Mouse (Mus musculus) adrenal gland, postnatal 36 days (tissue): ENCODE results near the gene Nradd. TPM values are rescaled to one million over a fixed set of nuclear protein-coding genes. Genes with fewer than 3 reads are reported as not detected.
A peak's percentile ranks its signal among the peaks of the same experiment; 100 is the strongest.

Source experiments
- DNase-seq, 2 experiments: peaks; one replicate each; pipeline ENCODE4 v3.0.0; 2021; ENCODE audit warnings: mixed read lengths in 1 of 2
- long read RNA-seq, 2 experiments: library from polyadenylated mRNA; stranded (forward); transcript quantifications; one replicate each; pipeline ENCODE4 v2.0.0; 2021; ENCODE audit warnings: borderline sequencing depth in 2 of 2
- total RNA-seq, 2 experiments: library from RNA; stranded (reverse); gene quantifications; 2 replicates each; pipeline ENCODE4 v1.2.3; 2021

The Nradd gene
- 10 to 100 TPM in 1 of 2 experiments, 1 to 10 TPM in 1; 9.0 to 15.4 TPM for total RNA-seq
- long read RNA-seq, experiment 1, transcript Nradd-201 (5 exons, 1,223 nt): major isoform, 17 of 36 reads
- long read RNA-seq, experiment 1, partial matches to known transcripts: 0 of 36 reads
- long read RNA-seq, experiment 1, other reads (novel, unspliced or antisense): 19 of 36 reads
- long read RNA-seq, experiment 2, partial matches to known transcripts: 0 of 10 reads
- long read RNA-seq, experiment 2, other reads (novel, unspliced or antisense): 6 of 10 reads

DNA sequence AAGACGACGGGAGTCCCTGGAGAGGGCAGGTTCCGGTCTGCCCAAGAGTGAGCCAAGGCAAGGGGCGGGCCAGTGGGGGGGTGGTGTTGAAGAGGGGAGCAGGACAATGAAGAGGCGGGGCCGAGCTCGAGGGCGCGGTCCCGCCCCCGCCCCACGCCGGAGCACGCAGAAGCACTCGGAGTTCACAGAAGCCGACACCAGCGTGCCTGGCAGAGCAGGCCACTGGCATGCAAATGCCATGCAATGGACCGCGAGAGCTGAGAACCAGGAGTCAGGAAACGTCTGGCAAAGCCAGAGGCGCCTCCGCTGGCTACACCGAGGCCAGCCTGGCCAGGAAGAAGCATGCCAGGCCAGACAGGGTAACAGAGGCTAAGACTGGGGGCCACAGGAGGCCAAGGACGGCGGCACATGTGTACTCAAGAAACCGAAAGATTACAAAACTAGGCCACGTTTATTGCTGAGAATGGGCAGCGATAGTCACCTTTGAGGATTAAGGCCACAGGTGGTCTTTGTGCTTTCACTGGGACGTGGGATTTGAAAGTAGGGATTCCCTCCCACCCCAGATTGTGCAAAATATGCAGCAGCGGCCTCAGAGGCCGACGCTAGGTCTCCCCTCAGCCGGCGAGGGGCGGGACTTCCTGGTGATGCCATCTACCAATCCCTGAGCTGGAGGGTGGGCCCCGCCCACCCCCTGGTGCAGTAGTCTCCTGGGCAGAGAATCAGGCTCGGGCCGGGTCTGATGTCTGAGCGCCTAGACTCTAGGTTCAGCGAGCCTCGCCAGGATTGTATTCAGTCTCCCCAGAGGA, at the start of gene Nradd:
Gene Nradd (minus strand): TSS at position 92 of the 806 bp plus-strand sequence.
- DNase-seq: peak; percentile 94 to 96

DNA sequence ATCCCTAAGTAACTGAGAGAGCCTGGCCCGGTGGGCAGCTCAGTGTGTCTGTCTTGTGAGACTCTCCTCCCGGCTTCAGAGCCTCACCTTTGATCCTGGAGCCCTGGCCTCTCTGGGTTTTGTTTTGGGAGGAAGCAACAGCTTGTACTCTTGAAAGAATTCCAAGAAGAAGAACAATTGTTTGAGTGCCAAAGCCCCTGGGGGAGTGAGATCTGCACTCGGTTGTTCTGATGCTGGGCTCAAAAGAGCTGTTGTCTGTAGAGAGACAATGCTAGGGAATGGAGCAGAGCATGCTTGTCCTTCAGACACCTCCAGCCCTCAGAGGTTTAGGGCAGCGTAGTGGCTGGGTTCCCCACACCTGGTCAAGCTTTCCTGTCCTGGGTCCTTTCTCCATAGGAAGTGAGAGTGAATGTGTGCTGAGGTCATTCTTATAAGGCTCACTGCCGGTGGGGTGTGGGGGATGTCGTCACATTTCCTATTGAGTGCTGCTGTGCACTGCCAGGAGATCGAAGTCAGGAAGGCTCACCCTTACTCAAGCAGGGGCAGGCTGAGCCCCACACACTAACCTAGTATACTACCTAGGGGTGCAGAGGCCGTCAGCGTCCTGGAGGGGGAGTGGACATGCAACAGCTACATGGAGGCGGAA, 49.0 kb upstream of the Nradd start:
- DNase-seq: no peak

DNA sequence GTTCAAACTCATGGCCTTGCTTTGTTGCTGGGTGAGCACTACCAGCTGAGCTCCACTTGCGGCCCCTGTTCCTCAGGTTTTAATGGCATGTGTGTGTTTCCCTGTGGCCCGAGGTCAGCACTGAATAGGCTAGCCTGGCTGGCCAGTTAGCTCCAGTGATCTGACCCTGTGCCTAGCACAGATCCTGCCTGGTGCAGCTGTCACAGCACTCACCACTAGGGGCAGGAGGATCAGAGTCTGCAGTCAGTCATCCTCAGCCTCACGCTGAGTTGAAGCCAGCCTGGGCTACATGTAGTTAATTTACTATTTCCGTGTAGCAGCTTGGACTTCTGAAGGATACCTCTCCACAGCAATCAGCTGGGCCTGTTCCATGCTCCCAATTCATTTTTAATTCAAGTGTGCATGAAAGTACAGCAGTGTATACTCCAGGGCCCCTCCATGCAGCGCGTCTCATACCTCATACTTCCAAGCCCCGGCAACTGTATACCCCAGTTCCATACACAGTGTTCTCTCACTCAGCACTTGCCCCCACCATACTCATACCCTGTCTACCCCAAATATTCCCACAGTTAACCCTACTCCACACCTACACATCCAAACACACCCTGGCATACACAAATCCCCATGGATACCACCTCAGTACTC, 48.3 kb upstream of the Nradd start:
- peak; percentile 61 to 65 for DNase-seq

DNA sequence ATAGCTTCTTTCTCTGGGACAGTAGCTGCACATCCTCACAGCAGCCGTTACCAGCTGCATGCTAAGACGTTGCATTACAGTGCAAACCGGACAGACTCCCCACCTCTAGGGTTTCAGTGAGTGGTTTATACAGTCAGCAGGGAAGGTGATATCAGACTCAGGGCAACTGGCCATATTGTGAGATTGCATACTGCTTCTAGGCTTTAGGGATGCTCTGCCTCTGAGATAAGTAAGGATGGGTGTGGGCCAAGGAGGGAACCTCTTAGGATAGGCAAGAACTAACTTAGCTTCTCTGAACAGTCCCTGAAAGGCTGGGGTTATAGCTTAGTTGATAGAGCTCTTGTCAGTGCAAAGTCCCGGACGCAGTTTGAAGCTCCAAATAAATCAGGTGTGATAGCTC, 45.5 kb upstream of the Nradd start:
- DNase-seq: no peak

DNA sequence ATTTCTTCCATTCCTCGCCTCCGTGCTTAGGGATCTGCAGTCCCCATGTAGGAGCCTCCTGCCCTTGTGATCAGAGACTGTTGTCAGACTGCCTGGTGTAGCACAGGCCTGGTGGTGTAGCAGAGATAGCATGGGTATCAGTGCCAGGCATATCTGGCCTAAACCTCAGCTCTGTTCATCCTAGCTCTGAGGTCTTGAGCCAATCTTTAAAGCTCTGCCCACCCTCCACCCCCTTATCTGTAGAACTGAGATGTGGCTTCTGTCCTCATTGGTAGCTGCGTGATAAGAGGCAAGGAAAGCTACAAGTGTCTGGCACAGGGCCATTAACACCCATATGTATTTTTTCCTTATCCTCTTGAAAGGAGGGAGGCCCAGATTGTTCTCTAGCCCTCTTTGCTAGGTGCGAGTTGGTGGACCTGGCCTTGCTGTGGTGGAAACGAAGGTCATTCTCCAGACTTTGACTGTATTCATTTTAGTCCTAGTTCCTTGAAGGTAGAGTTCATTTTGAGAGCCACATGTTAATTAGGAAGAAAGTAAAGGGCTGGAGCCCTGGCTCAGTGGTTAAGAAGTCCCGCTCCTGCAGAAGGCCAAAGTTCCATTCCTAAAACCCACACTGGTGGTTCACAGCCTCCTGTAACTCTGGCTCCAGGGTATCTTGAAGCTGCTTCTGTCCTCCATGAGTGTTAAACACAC, 44.5 kb upstream of the Nradd start:
- DNase-seq: no peak

DNA sequence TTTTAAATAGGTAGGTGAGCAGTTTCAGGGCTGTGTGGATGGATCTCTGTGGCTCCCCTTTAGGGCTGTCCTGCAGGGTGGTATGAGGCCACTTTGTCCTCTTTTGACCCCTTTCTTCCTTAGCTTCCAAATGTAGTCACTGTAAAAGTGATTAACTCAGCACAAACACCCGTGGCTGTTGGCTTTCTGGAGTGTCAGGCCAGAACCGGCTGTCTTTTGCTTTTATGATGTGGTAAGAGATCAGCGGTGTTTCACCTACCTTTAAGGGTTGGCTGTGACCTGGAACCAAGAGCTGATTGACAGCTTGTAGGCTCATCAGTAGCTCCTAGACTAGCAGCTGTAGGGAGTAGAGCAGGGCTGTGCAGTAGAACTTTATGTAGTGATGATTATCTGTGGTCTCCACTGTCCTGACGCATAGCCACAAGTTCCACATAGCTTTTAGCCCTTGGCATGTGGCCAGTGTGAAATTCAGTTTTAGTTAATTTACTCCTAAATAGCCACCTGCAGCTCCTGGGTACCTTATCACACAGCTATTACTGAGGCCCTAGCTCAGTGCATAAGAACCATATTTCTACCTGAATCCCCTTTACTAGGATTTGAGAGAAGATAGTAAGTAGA, 43.1 kb upstream of the Nradd start:
- DNase-seq: no peak

DNA sequence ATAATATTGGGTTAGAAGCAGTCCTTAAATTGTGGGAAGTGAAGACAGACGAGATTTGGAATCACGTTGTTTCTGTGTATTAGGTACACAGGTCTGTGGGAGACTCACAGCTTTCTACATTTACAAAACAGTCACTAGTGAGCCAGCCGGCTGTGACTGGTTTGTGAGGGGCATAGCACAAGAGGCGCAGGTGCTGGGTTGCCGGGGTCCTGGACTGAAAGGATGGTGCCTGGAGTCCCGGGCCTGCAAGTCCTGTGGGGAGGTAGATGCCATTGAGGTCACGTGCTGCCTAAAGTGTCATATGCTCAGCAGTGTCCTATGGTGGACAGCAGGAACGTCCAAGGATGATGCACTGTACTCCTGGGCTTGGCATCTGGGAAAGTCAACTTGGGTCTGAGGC, 42.1 kb upstream of the Nradd start:
- DNase-seq: no peak

DNA sequence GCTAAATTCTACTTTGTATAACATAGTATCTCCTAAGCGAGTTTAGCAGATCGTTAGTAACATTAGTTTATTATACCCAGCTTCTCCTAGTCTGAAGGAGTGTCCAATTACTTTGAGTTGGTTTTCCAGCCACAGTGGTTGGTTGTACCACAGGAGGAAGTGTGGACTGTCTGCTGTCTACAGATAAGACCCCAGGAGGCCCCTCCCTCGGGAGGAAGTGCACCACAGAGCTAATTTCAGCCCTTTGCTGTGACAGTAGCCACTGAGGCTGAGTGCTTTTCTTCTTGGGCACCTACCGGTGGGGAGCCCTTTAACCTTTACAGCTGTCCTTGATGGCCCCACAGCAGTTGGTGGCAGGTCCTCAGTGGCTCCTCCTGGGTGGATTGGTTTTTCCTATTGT, 41.7 kb upstream of the Nradd start:
- DNase-seq: no peak

DNA sequence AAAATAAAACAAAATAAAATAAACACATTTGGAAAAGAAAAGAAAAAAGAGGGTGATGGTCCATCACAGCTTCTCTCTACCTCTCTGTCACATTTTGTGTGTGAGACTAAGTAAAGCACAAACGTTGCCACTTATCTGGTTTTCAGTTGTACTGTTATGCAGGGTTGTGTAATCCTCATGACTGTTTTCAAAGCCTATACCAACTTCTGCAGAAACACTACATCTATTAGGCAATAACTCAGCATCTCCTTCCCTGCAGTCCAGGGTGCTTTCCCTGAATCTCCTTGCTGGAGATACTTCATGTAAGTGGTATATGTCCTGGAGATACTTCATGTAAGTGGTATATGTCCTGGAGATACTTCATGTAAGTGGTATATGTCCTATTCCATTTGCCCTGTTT, 38.6 kb upstream of the Nradd start:
- no peak for DNase-seq

DNA sequence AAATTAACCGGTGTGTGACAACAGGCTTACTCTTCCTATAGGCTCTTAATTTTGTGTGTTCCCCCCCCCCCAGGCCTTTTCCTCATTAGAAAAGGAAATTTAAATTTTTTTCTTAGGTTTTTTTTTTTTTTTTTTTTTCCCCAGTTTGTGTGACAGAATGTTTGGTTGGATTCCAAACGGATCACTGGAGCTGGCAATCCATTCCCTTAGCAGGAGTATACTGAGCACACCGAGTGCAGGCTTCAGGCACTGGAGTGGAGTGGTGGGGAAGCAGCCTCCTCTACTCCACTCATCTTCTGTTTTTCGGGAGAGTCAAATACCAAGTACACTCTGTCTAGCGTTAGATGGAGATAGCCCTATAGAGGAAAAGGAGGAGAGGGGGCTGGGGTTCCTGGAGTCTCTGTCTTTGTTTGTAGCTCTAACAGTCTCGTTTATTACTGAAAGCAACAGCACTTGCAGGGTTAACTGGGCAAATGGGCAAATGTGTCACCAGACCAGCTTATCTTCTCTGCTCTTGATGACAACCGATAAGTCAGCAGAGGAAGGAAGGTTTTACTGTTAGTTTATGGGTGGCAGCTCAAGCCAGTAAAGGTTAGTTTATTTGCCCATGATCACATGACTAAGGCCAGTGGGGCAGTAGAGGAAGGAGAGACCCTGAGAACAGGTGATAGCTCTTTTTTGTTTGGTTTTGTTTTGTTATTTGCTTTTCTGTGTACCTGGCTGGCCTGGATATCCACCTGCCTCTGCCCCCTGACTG, 36.8 kb upstream of the Nradd start:
- no peak for DNase-seq

DNA sequence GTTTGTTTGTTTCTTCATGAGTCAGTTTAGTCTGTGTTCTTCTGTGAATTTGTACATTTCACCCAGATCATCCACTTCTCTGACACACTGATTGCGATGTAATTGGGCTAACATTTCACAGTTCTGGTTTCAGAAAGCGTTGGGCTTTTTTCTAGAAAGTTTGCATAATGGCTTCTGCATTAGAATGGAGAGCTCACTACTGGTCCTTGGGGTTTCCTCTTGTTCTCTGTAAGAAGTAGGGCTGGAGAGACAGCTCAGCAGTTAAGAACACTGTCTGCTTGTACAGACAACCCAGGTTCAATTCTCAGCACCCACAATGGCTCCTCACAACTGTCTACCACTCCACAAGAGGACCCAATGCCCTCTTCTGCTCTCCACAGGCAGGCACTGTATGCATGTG, 36.0 kb upstream of the Nradd start:
- no peak for DNase-seq

DNA sequence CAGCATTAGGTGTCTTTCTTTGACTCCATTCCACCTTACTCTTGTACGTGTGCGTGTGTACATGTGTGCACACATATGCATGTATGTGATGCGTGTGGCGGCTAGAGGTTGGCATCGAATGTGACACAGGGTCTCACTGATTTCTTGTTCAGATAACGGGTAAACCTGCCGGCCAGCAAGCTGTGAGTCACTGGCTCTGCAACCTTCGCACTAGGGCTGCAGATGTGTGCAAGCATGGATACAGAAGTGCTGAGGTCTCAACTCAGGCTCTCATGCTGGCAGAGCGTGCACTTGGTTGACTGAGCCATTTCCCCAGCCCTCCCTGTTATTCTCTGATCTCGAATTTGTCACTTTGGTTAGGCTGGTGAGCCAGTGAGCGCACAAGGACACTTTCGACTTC, 35.3 kb upstream of the Nradd start:
- no peak for DNase-seq

DNA sequence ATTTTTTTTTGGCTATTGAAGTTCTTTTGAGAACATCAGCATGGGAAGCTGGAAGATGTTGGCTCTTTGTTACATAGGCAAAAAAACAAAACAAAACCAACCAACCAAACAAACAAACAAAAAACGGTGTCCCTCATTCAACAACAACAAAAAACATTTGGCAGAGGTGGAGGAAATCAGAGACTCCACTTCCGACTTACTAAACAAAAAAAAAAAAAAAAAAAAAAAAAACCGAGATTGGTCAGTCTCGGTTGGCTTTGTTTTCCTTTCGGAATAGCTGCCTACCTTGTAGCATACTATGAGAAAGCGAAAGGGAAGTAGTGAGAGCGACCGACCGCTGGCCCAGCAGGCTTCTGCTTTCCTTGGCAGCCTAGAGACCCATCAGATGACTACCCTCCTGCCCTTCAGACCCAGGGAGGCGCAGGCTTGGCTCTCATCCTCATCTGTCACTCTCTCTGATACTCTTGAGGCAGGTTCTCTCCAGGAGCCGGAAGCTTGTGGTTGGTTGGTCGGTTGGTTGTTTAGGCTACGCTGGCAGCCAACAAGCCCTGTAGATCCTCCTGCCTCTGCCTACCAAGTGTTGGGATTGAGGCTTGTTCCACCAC, 33.3 kb upstream of the Nradd start:
- peak; percentile 50 to 52 for DNase-seq

DNA sequence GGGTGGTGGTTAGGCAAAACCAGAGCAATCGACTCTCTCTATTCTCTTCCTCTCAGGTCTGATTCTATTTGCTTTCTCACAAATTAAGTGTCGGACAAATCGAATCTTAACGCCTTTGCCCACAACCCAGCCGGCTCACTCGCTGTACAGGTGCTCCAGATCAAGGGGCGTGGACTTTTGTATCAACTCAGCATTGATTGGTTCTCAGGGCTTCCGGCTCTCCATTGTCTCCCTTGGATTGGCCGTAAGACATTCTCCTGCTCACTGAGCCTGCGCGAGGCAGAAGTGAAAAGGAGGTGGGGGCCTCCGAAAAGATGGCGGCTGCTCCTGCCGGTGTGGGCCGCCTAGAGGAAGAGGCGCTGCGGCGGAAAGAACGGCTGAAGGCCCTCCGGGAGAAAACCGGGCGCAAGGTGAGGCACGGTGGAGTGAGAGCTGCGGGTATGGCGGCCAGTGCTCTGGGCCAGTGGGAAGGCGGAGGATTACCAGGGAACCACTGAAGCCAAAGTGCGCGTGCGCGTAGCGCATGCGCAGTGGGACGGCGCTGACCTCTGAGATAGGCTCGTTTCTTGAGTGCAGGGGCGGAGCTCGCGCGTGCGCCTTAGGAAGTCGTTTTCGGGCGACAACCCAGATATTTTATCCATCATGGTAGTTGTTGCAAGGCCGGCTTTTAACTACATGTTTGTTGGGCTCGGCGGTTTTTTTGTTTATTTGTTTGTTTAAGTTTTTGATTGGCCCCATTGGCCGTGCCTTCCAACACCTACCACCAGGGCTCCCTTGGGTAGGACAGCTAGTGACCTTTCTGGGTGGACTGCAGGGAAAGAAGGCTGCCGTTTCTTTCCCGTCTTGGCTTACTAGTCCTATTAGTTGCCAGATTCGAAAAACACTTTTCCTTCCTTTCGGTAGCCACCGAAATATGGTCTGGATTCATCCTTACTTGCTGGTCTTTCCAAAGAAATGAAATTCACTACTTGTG, 32.3 kb upstream of the Nradd start, which contains the start of gene Ccdc12:
Gene Ccdc12 (plus strand): TSS at position 255 of the 973 bp plus-strand sequence.
- peak; percentile 93 to 95 for DNase-seq

DNA sequence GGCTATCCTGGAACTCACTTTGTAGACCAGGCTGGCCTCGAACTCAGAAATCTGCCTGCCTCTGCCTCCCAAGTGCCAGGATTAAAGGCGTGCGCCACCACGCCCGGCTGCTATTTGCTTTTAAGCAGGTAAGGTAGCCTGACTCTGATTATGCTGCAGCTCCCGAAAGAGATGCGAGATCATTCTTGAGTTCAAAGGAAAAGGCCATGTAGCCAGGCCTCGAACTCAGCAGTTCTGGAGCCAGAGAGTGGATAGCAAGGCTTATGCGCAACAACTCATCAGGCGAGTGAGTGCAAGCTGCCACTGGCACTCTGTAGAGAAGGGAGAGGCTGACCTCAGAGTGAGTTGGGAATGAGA, 31.4 kb upstream of the Nradd start:
- no peak for DNase-seq

DNA sequence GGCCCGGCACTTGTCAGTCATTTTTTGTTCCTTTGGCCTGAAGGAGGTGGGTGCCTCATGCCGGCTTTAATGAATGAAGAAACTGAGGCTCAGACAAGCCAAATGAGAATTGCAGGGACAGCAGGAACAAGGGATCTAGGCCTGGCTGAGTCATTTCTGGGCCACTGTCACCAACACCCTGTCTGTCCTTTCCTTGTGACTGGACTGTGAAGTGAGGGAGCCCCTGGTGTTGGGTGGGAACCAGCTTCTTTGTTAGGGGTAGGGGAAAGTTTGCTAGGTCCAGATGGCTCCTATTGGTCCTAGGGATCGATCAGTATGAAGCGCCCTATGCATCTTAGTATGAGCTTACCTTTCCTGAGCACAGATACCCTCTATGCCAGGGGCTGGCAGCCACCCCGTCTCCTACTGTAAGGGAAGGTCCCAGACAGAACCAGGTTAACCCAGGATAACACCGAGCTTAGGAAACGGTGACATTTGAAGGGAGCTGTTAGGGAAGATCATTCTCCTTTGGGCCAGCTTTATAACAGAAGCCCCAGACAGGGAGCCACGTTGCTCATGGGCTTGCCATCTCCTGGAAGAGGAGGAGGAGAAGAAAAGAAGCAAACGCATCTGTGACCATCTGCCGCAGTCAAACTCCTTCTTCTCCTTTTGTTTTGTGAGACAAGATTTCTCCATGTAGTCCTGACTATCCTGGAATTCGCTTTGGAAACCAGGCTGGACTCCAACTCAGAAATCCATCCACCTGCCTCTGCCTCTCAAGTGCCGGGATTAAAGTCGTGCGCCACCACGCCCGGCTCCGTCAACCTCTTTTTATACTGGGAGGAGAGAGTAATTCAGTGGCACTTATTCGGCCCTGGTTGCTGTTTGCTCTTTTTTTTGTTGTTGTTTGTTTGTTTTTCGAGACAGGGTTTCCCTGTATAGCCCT, 30.7 kb upstream of the Nradd start:
- DNase-seq: no peak

DNA sequence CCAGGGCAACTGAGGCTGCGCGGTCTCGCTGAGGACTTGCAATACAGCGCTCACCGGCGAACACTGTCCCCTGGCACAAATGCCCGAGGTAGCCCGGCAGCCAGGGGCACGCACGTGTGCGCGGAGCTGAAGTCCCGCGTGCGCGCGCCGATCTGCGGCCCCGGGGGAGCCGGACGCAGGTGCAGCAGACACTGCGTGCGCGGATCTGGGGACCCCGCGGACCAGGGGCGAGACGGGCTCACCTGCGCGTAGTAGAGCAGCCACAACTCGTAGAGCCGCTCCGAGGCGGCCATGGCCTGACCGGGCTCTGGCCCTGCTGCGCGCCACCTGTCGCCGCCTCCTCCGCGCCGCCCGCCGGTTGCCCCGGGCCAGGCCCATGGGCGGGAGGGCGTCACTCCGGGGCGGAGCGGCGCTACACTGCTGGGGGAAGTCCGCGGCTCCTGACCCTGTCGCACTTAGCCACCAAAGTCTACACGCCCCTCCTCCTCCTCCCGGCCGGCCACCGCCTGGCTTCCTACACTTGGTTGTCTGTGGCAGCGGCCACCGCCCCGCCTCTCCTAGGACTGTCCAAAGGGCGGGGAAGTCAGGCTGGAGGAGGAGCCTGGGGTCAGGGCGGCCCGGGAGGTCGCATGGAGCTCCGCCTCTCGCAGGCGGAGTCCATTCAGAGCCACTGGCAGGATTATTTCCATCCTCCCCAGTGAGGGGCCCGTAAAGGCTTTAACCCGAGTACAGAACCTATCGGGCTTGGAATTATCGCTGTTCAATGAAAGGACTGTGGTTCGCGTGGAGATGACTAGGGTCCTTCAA, 29.6 kb upstream of the Nradd start, which contains the start of gene Nbeal2:
Gene Nbeal2 (minus strand): TSS at position 507 of the 807 bp plus-strand sequence.
- peak; percentile 98 for DNase-seq
